Mouse (Mus musculus) cortical plate, adult 2 months (tissue): ENCODE data around the gene Foxj1. TPM values are rescaled to one million over a fixed set of nuclear protein-coding genes. Genes with fewer than 3 reads are reported as not detected.
"Not testable (repeated sequence)": the region's sequence is repeated elsewhere in the genome, so short reads cannot be mapped to it uniquely, and the experiment has no call there.

Experiments
- H3K27ac ChIP-seq: fragments of 200-500 bp; 2 replicates; pipeline ENCODE4 v1.5.1; 2012; ENCODE audit warnings: low read length, control low read depth, inconsistent platforms; ENCODE audit not compliant: insufficient read depth
- H3K4me1 ChIP-seq: fragments of 200-500 bp; 2 replicates; pipeline ENCODE4 v1.6.1; 2011; ENCODE audit warnings: low read length; ENCODE audit not compliant: control insufficient read depth, insufficient read depth
- H3K4me3 ChIP-seq: fragments of 200-500 bp; 2 replicates; pipeline ENCODE4 v1.5.1; 2011; ENCODE audit warnings: mild to moderate bottlenecking, low read length, control low read depth; ENCODE audit not compliant: insufficient read depth
- CTCF ChIP-seq: fragments of 200-500 bp; IDR thresholded peaks from 2 replicates; pipeline ENCODE4 v1.5.1; 2011; ENCODE audit warnings: mild to moderate bottlenecking, control low read depth, low read length; ENCODE audit not compliant: insufficient read depth; ENCODE audit errors: extremely low read depth
- POLR2A ChIP-seq: fragments of 200-500 bp; IDR thresholded peaks from 2 replicates; pipeline ENCODE4 v1.6.1; 2011; ENCODE audit warnings: mild to moderate bottlenecking, low read length, control low read depth; ENCODE audit not compliant: insufficient read depth; ENCODE audit errors: extremely low read depth
- polyA plus RNA-seq: library from polyadenylated mRNA; depleted of rRNA; stranded (reverse); fragments of >200 nt; gene quantifications from 2 replicates; pipeline ENCODE4 v1.2.3, GENCODE M21; 2012; rRNA removed

Foxj1 gene
- polyA plus RNA-seq = 4.2 and 6.6 TPM in 2 replicates

DNA sequence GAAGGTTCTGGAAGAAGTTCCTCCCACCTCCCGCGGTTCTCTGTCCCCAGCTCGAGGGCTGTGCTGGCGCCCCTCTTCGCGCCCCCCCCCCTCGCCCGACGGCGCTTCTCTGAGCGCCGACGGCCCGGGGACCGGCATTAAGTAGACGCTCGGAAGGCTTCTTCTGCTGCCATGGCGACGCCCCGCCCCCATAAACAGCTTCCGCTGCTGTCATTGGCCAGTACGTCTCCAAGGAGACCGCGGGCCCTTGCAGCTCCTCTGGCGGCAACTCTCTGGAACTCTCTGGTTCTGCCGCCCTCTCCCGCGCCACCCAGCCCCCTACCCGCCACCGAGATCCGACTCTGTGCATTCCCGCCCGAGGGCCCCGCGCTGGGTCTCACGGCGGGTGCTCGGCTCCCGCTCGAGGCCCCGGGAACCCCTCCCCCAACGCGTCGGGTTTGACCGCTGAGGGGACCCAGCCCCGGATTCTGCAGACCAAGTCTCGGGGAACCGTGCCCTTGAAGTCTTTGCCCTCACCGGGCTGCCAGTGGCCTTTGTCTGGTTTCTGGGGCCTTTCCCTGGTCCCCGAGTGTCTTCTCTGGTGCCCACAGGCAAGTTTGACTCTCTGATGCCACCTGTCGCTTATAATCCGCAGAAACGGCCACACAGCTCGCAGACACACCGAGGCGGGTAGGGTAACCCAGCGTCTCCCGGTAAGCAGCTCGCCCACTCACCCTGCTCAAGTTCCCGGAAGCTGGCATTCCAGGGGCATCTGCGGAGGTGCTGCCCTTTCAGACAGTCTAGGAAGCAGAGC is at the start of gene Foxj1:
Foxj1 (minus strand) TSS at position 156 of the 793 bp plus-strand sequence.
- peaks cover 2% of the 10 kb centered on the region; the same call in 1 of the 2 replicates for H3K4me1 ChIP-seq
- H3K4me3 ChIP-seq = peak within 1 kb of the TSS; percentile 23; the same call in 1 of the 2 replicates
- no peak for TF ChIP-seq POLR2A
- TF ChIP-seq CTCF = peak; percentile 39
- no peak within 1 kb of the TSS for H3K27ac ChIP-seq

DNA sequence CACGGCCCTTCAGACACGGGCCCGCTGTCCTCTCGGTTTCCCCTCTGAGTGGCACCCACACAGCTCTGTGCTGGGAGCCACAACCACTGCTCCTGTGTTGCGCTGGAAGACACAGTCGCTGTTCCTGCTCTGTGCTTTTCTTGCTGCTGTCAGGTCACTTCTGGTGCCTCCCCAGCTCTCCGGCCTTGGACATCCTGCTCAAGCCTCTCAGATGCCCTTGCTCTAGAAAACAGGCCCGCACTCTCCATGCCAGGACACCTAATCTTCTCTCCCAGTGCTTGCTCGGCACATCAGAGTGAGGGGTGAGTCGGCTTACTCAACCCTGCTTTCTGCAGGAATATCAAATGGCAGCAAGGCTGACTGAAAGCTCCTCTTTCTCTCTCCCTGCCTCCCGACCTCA is 49.0 kb upstream of the Foxj1 start:
- no peak overlapping the region for H3K4me3 ChIP-seq
- no peak overlapping the region for H3K27ac ChIP-seq
- H3K4me1 ChIP-seq = peaks cover 8% of the 10 kb centered on the region
- no peak for TF ChIP-seq POLR2A
- TF ChIP-seq CTCF = no peak

DNA sequence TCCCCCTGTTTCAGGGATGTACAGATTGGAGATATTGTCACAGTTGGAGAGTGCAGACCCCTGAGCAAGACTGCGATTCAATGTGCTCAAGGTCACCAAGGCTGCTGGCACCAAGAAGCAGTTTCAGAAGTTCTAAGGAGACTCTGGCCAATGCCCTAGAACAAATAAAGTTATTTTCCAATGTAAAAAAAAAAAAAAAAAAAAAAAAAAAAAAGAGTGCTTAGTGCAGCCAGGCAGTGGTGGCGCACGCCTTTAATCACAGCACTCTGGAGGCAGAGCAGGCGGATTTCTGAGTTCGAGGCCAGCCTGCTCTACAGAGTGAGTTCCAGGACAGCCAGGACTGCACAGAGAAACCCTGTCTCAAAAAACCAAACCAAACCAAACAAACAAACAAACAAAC is 47.9 kb upstream of the Foxj1 start:
- H3K4me1 ChIP-seq, H3K4me3 ChIP-seq, H3K27ac ChIP-seq: not testable (repeated sequence)

DNA sequence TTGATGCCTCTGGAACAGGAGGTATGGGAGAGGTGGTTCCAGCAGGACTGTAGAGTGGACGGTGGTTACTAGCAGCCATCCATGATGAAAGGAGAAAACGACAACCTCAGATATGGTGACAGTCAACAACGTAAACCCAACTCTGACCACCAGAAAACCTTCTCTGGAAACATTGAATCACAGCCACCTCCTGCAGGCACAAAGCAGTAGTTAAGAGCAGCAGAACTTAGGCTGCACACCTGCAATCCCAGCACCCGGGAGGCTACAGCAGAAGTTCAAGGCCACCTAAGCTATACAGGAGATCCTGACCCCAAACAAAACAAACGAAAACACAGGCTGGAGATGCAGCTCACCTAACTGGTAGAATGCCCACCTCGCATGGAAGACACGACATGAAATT is 45.6 kb upstream of the Foxj1 start:
- Histone ChIP-seq H3K27ac (no peak overlapping the region), H3K4me1 (no peaks in the 10 kb centered on the region), H3K4me3 (no peak overlapping the region)
- TF ChIP-seq CTCF (no peak), POLR2A (no peak)

DNA sequence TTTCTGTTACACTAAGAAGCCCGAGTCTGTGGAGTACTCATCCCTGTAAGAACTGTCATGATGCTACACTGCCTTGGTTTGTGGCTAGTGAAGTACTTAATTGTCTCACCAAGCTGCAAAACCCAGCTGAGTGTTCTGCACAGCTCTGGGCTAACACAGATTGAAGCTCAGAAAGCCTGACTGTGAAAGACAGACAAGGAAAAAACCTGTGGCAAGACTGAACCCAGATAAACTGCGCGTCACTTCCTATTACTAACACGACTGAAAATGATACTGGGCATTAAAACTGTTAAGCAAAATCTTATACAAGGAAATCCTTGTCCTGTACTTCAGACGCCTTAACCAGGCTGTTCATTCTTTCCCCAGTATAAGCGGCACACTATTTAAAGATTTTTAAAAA is 44.3 kb upstream of the Foxj1 start:
- no peak overlapping the region for H3K27ac ChIP-seq
- no peak for TF ChIP-seq POLR2A
- TF ChIP-seq CTCF = no peak
- H3K4me3 ChIP-seq = no peak overlapping the region
- no peaks in the 10 kb centered on the region for H3K4me1 ChIP-seq

DNA sequence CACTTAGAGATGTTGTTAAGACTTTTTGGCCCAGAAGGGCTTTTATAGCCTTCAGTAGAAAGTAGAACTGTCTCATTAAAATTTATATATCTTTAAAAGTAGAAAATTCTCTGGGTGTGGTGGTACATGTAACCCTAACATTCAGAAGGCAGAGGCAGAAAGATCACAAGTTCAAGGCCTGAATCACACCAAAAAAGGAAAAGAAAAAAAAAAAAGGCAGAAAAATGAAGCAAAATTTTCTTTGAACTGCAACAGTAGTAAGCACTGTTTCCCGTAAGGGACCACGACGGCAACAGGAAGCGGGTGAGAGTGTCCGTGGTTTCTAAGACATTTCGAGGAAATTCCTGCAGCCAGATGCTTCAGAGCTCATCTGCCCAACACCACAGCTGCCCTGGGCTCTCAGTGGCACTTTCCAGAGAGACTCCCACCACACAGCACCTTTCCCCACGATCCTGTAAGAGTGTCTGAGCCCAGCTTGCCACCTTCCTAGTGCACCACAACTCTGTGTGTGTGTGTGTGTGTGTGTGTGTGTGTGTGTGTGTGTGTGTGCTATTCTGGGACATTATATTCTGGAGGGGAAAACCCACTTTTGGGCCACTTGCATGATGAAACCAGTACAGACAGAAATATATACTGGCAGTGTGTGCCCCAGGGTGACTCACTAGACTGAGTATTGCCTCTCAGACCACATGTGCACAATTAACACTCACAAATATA is 41.9 kb upstream of the Foxj1 start:
- TF ChIP-seq CTCF (no peak), POLR2A (no peak)
- no peak overlapping the region for H3K4me3 ChIP-seq

DNA sequence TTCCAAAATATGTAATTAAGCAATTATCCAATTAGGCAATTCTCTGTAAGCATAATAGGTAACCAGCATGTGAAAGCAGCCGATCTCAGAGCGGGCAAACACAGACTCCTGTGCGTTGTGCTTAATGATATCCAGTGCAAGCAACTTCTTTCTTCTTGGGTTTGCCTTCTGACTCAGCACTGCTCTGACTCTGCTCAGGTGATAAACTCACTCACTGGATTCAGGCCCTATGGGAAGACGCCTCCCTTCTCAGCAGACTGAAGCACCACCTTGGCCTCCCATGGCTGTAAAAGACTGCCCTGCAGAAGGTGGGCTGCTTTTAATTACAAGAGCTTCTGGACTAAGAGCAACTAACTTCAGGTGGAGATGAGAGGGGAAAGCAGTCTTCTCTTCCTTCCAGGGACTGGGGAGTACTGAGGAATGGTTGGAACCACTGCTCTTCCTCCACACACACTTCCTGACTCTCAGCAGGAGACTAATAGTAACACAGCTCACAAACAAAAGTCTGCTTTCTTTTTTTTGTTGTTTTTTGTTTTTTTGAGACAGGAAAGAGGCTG is 36.8 kb upstream of the Foxj1 start:
- no peak overlapping the region for H3K27ac ChIP-seq

More for the DNA sequence above, 41.9 kb upstream of the Foxj1 start:
- H3K27ac ChIP-seq = no peak overlapping the region
- H3K4me1 ChIP-seq = no peaks in the 10 kb centered on the region

DNA sequence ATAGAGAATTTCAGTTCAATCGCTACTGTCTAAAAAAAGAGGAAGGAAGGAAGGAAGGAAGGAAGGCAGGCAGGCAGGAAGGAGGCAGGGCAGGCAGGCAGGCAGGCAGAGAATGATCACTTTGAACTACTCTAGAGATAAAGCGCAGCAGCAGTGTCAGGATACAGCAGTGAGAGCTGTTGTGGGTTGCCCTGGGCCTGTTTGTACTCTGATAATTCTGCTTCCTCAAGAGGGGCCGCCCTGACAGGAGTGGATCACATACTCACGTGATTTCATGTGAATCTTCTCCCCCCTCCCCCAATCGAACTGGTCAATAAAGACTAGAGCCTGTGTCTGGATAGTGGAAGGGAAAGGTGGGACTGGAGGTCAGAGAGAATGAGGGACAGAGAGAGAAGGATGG is 34.4 kb upstream of the Foxj1 start:
- Histone ChIP-seq H3K4me3 (no peak overlapping the region), H3K4me1 (no peaks in the 10 kb centered on the region), H3K27ac (no peak overlapping the region)
- TF ChIP-seq CTCF = no peak
- TF ChIP-seq POLR2A = no peak

More for the DNA sequence above, 36.8 kb upstream of the Foxj1 start:
- no peak overlapping the region for H3K4me3 ChIP-seq
- no peaks in the 10 kb centered on the region for H3K4me1 ChIP-seq
- TF ChIP-seq POLR2A (no peak), CTCF (no peak)

DNA sequence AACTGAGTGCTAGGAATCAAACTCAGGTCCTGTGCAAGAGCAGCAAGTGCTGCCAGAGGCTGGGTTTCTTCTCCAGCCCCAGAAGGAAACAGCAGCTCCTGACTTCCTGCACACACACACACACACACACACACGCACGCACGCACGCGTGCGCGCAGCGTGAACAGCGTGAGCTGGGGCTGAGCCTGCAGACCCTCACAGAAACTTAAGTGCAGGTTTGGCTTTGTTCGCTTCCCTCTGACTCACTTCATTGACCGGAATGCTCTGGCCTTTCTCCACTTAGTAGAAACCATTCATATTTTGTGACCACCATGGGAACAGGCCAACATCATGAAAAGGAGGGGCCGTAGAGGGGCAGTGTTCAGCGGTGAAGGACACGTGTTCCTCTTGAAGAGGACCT is 33.9 kb upstream of the Foxj1 start:
- H3K4me3 ChIP-seq = no peak overlapping the region
- no peaks in the 10 kb centered on the region for H3K4me1 ChIP-seq
- TF ChIP-seq POLR2A (no peak), CTCF (no peak)
- H3K27ac ChIP-seq = no peak overlapping the region

DNA sequence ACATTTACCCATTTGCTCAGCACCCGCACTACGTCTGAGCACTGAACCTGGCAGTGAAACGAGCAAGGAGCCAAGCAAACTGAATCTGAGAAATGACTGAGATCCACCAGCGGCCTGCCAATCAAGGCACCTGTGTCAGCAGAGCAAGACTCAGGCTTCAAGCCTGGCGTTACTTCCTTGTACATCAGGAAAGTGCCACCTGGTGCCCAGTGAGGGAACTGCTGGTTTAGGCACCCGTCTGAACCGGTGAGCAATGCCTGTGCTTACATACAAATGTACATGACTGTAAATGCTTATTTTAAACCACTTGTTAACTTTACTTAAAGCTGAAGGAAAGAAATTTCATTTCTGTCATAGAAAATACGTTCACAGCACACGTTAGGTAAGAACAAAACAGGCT is 32.9 kb upstream of the Foxj1 start:
- Histone ChIP-seq H3K4me3 (no peak overlapping the region), H3K27ac (no peak overlapping the region), H3K4me1 (no peaks in the 10 kb centered on the region)
- TF ChIP-seq CTCF (peak; percentile 88), POLR2A (no peak)
